Mouse (Mus musculus): ENCODE data around the gene Rplp0.

The Rplp0 gene

DNA sequence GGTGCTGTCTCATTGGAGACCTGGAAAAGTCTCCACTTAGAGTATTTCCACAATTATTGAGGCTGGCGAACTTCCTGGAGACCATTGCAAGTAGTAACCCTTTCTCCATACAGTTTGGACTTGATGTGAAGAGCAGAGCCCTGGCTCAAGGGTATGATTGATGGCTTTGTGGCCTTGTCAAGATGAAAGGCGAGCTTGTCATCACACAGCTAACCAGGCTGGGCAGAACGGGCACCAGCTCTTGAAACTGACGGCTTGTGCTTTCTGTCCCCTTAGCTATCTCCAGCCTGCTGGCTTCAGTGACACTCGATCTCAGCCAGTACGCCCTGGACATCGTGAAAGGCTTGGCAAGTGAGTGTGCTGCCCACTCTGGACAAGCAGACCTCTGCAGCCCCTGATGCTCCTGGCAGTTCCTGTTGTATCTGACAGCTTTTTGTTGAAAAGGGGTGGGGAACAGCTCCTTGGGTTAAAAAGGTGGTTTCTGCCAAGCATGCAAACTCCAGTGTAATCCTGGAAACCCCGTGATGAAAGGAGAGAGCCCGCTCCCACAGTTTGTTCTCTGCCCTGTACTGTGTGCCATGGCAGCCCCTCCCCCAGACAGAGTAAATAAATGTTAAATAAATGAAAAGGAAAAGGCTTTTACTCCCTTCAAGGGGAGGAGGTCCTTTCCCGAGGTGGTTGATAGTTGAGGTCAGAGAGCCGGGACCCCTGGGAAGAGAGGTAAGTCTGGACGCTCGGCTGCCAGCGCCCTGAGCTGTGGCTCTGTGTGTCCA lies 21.1 kb downstream of the Rplp0 start:
- no peak for DNase-seq (ENCODE audit: low read depth, low spot score)

DNA sequence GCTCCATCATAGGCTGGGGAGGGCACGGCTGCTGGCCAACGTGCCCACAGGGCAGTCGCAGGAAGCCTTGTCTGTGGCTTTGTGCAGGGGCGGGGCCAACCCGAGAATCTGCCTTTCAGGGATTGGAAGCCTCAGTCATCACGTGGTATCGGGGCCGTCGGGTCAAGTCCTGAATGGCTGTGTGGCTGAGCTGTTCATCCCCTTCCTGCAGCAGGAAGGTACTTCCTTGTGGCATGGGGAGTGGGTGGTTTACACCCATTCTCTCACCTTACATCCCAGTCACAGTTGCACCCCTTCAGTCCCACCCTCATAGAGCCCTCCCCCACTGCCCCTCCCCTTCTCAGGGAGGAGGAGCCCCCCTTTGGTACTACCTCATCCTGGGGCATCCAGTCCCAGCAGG lies 22.4 kb downstream of the Rplp0 start:
- DNase-seq (ENCODE audit: low read depth, low spot score), result no peak

DNA sequence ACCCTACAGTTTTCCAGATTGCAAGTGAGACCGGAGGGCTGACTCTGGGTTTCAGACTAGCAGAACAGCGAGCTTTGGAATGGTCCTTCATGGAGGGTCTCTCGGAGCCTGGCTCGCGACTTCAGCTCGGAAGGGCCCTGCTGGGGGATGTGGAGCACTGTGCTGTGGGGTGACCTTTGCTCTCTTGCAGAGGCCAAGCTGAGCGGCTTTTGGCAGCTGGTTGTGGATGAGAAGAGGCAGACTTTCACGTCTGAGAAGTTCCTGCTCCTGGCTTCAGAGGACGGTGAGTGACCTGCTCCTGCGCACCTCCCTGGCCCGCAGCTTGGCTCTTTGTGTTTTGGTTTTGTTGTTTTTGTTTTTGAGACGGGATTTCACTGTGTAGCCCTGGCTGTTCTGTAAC lies 26.3 kb downstream of the Rplp0 start:
- DNase-seq (ENCODE audit: low read depth, low spot score), result no peak

DNA sequence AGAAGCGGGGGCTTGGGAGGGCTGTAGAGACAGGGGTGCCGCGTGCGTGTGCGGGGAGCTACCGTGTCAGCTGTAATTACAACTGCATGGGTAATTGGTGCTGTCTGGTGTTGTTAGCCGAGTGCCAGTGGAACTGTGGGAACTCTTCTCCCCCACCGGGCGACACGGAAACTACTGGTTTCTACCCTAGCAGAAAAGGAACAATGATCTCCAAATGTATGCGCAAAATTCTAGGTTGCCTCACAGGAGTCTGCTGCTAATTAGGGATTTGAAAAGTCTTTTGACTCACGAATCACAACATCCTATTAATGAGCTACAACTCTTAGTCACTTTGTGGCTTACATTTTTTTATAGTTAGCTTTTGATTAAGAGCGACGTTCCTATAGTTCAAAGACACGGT lies 26.9 kb downstream of the Rplp0 start:
- no peak for DNase-seq (ENCODE audit: low read depth, low spot score)

DNA sequence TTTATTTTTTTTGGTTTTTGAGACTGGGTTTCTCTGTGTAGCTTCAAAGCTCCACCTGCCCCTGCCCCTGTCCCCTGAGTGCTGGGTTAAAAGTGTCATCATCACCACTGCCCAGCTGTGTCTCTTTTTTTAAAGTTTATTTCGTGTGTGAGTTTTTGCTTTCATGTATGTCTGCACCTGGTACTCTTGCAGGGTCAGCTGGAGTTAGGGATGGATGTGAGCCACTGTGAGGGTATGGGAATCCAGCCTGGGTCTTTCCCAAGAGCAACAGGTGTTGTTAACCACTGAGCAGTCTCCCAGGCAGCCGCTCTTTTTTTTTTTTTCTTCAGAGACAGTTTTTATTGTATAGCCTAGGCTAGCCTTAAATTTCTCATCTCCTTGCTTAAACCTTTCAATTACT lies 27.5 kb downstream of the Rplp0 start:
- DNase-seq (ENCODE audit: low read depth, low spot score), result no peak

DNA sequence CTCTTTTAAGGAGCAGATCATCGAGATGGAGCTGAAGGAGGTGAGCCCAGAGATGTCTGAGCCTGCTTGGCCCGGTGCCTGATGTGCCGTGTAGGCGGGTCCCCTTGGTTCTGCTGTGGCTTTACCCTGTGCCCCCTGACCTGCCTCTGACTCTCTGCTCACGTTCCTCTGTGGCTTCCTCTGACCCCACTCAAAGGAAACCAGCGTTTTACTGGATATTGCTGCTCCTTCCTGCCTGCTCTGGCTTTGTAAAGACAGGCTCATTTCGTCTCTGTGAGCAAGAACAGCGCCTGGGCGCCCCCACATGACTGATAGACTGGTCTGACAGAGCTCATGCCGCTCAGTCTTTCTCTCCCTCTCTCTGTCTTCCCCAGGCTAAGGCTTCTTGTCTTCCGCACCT lies 31.8 kb downstream of the Rplp0 start:
- DNase-seq (ENCODE audit: low read depth, low spot score), result no peak

DNA sequence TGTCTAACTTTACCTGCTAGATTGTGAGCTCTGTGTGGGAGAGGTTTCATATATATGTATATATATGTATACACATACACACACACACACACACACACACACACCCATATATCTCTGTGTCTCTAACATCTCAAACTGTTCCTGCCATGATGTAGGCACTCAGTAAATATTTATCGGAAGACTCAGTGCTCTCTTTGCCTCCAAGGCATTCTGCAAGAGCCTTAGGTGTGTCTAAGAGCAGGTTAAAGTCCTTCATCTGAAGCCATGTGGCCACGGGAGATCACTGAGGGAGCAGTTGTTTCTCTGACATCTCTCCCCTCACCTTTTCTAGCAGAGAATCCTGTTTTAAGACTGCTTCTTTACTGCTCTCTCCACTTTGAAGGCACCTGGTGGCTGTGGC lies 32.2 kb downstream of the Rplp0 start:
- no peak for DNase-seq (ENCODE audit: low read depth, low spot score)

DNA sequence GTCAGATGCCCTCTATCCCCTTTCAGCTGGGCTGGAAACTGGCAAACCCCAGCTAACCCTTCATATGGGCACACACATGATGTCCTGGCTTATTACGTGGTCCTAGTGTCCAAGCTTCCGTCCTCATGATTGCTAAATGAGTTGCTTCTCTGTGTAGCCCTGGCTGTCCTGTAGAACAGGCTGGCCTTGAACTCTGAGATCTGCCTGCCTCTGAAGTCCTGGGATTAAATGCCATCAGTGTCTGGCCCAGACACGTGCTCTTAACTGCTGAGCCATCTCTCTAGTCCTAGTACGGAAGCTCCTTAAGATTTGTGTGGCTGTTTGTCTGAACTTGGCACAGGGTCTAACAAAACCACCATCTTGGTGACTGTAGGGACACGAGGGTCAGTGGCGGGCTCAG lies 44.3 kb downstream of the Rplp0 start:
- no peak for DNase-seq (ENCODE audit: low read depth, low spot score)

DNA sequence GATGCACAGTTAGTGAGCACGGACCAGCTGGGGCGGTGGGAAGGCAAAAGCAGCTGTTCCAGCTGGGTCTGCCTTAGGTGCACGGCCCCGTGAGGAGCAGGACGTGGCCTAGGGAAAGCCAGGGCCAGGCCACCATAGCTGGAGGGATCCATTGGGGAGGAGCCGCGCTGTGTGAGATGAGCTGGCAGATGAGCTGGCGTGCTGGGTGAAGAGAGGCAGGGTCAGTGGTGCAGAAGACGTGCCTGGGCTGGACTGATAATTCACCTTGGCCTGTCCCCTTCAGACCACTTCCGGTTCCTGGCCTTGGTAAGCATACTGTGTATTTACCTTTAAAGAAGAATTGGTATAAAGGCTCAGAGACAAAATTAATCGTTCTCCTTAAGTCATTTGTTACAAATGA lies 52.3 kb downstream of the Rplp0 start:
- DNase-seq (ENCODE audit: low read depth, low spot score), result no peak

All from retina, adult 2 months (tissue).